Mouse (Mus musculus) cerebral cortex, adult 2 months (tissue): Measurements from ENCODE around the gene Gm20388.

Experiments
- WGBS: fragments of 180-500 bp; shearing (Covaris S2); methylation state at CpG from one replicate; pipeline ENCODE4 v1.1.7; 2018; 5-methylcytosine and 5-hydroxymethylcytosine counted together

Gm20388 gene

GRCm38 (mm10) chr8:121908378-121909147 lies 1997.9 kb downstream of the Gm20388 start:
- WGBS, result 69% methylated on average over 8 of the region's 8 CpGs

DNA sequence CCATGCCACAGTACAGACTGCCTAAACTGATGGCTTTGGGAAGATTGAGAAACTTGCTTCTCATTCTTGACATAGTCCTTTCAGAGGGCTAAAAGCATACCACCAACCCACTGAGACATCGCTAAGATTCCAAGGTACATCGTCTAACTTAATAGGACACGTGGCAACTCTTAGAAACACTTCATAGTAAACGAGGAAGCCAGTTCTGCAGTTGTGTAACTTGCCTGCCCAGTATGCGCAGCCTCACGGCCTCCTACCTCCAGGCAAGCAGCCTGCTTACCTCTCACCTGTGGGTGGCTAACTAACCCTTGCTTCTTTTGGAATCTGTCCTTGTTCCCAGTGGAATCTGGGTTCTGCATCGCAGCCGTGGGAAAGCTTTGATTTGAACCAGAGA lies 1998.5 kb downstream of the Gm20388 start:
- 38% methylated on average over 8 of the region's 8 CpGs for WGBS

GRCm38 (mm10) chr8:121909663-121910062 lies 1999.0 kb downstream of the Gm20388 start:
- WGBS, result 3% methylated on average over 6 of the region's 6 CpGs

DNA sequence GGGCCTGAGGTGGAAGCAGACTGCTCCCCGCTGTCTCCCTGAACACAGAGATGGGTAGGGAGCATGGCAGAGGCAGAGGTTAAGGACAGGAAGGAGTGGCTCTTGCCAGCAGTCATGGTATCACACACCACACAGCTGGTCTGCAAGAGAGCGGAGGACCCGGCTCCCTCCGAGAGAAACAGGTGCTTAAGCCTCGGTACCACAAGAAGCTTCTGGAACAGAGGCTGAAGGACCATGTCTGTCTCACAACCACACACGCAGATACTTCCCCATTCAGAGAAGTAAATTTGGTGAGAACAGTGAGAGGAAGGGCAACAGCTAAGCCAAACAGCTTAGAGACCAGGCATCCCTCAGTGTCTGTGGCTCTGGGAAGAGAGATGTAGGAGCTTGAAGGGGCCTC lies 2000.8 kb downstream of the Gm20388 start:
- WGBS, result 86% methylated on average over 6 of the region's 6 CpGs

DNA sequence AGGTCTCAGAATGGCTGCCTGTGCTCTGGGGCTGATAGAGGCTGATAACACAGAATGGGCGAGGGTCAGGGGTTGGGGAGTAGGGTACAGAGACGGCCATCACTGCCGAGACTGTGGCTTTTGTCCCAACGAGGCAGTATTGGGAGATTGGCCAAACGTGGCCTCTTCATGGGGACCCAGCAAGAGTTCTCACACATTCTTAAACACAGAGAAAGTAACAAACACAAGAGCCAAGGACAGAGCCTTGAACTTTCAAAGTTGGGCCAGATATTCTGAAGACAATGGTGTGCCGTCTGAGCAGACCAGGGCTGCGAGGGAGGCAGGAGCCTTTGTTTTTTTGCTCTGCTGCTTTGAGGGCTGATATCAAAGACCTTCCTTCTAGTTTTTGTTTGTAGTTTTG lies 2001.3 kb downstream of the Gm20388 start:
- 71% methylated on average over 7 of the region's 7 CpGs for whole genome bisulfite sequencing

DNA sequence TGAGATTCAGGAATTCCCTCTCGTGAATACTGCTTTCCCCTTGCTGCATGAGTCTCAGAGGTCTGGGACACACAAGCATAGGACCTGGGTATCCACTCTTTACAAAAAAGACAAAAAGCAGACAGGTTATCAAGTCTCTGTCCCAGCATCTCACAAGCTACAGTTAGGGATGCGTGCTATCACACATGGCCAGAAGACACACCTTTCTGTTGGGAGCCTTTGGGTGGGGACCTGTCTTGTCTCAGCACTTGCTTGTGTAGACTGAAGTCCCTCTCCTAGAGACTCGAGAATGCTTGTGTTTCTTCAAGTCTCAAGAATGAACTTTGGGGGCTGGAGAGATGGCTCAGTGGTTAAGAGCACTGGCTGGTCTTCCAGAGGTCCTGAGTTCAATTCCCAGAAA lies 2002.2 kb downstream of the Gm20388 start:
- WGBS, result 77% methylated on average over 3 of the region's 3 CpGs

- 65% methylated on average over 8 of the region's 8 CpGs for WGBS
Measured at GRCm38 (mm10) chr8:121913378-121913777, 2002.7 kb downstream of the Gm20388 start.

DNA sequence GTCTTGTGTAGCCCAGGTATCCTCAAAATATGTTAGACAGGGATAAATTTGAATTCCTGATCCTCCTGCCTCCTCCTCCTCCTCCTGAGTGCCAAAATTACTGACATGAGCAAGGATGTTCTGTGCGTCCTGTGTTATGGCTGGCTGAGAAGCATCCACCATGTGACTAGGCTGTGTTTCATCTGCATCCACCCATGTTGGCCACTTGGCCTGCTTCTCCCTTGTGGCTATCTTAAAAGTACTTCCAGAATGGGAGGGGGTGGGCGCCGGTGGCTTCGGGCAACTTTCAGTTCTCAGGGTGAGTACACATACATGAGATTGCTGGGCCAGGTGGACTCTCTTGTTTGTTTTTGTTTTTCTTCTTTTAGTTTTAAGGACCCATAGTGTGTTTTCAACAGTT lies 2008.5 kb downstream of the Gm20388 start:
- 68% methylated on average over 4 of the region's 4 CpGs for WGBS

DNA sequence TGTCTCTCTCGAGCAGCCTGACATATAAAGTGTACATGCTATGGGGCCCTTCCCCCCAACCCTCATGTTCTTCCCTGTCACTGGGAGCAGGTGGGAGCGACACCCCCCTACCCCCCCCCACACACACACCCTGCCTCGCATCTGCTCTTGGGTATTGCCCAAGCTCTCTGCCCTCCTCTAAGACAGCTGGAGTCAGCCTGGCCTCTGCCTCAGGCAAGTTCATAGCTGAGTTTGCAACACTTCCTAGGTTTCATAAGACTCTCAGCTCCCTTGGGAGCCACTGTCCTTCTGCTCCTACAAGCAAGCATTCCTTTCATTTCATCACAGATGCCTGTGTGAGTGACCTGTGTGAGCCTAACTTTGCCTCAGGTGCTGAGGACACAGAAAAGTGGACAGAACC lies 2009.1 kb downstream of the Gm20388 start:
- 72% methylated on average over 3 of the region's 3 CpGs for WGBS

DNA sequence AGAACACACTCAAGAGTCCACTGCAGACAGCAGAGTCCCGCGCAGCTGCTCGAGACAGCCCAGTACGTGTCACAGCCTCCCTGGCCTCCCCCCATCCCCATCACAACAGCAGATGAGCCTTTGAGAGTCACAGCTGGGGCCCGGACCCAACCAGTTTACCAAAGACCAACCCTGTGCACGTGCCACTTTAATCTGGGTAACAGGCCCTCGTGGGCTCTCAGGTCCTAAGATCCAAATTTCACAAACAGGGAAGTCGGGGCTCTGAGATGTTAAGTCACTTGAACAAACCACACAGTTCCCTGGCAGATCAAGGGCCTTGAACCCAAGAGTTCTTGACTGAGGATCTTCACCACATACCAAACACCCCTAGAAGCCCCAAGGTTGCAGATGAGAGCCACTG lies 2010.9 kb downstream of the Gm20388 start:
- WGBS, result 75% methylated on average over 8 of the region's 8 CpGs

- 66% methylated on average over 8 of the region's 8 CpGs for WGBS
Measured at GRCm38 (mm10) chr8:121922101-121922500, 2011.5 kb downstream of the Gm20388 start.

DNA sequence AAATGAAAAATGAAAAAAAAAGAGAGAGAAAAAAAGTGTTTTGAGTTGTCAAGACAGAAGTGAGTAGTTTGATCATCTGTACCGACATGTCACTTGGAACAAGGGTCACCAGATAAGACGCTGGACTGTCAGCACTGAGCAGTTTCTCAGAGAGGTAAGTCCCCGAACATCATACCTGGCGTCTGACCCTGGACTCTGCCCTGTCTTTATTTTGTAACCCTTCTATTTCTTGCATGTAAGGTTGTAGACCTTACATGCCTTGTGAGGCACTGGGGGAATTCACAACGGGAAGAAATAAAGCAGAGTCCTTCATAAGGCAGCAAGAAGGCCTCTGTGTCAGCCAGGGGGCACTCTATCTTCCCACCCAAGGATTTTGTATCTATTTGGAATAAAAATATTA lies 2014.0 kb downstream of the Gm20388 start:
- WGBS, result 91% methylated on average over 5 of the region's 5 CpGs

GRCm38 (mm10) chr8:121925624-121926023 lies 2015.0 kb downstream of the Gm20388 start:
- WGBS, result 22% methylated on average over 10 of the region's 10 CpGs

DNA sequence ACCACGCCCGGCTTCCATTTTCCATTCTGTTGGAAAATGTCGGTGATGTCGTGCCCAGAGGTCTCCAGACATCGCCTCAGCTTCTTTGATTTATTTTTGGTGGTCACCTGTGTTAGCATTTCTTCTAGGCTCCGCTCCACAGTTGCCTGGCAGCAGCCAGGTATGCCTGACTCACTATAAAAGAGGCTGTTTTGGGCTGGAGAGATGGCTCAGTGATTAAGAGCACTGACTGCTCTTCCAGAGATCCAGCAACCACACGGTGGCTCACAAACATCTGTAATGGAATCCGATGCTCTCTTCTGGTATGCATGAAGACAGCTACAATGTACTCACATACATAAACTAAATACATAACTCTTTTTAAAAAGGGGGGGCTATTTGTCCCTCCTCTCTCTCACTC lies 2015.6 kb downstream of the Gm20388 start:
- 70% methylated on average over 8 of the region's 8 CpGs for WGBS

GRCm38 (mm10) chr8:121927316-121927715 lies 2016.7 kb downstream of the Gm20388 start:
- WGBS, result 36% methylated on average over 8 of the region's 8 CpGs

GRCm38 (mm10) chr8:121930047-121930446 lies 2019.4 kb downstream of the Gm20388 start:
- 85% methylated on average over 4 of the region's 4 CpGs for WGBS

DNA sequence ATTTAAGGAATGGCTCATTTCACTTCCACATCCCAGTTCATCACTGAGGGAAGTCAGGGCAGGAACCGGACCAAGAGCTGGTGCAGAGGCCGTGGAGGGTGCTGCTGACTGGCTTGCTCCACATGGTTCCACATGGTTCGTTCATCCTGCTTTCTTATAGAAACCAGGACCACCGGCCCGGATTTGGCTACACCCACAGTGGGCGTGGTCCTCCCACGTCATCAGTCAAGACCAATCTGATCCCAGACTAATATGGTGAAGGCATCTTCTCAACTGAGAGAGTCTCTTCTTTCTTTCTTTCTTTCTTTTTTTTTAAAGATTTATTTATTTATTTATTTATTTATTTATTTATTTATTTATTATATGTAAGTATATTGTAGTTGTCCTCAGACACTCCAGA lies 2020.9 kb downstream of the Gm20388 start:
- WGBS, result 69% methylated on average over 7 of the region's 7 CpGs

- 70% methylated on average over 12 of the region's 12 CpGs for WGBS
Measured at GRCm38 (mm10) chr8:121932026-121932667, 2021.5 kb downstream of the Gm20388 start.

DNA sequence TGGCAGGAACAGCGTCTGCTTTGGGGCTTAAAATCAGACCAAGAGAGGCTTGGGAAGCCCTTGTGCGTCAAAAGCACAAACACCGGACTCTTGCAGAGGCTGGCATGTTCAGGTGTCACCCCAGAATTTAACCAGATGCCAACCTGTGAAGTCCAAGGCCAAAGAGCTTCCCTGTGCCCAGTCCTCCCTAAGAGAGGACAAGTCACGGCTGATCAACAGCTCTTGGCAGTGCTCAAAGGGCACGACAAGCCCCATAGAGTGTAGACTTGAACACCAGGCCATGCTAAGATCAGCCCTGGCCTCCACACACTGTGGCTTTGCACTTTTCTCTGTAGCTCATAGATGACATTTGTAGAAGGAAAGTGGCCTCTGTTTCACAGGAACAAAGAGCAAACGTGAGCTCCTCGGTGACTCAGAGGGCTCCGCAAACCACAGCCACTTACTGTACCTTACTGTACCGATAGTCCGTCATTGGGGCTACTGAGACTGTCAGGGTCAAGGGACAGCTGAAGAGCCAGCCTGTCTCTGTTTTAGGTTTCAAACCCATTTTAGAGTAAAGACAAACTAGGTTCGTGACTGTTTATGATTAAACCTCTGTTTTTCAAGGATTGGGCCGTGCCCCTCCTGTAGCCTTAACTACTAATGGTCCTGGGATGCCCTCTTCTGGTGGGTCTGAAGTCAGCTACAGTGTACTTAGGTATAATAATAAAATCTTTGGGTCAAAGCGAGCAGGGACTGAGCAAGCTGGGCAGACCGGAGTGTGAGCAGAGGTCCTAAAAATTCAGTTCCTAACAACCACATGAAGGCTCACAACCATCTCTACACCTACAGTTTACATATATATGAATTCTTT lies 2022.3 kb downstream of the Gm20388 start:
- WGBS, result 83% methylated on average over 14 of the region's 14 CpGs

DNA sequence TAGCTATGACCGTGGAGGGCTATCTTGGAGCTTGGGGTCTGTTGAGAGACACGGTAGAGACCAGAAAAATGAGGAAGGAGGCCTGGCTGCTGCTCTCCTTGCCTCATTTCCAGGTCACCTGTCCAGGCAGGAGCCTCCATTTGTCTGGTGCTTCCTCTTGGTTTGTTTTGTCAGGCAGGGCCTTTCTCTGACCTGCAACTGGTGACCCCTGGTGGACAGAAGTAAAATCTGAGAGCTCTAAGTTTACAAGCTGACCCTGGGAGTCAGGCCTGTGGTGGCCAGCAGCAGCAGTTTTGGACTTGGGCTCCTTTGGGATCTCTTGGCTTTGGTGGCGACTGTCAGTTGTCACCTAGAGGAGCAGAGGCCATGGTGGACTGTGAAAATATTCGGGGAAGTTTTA lies 2023.9 kb downstream of the Gm20388 start:
- 52% methylated on average over 4 of the region's 4 CpGs for WGBS

DNA sequence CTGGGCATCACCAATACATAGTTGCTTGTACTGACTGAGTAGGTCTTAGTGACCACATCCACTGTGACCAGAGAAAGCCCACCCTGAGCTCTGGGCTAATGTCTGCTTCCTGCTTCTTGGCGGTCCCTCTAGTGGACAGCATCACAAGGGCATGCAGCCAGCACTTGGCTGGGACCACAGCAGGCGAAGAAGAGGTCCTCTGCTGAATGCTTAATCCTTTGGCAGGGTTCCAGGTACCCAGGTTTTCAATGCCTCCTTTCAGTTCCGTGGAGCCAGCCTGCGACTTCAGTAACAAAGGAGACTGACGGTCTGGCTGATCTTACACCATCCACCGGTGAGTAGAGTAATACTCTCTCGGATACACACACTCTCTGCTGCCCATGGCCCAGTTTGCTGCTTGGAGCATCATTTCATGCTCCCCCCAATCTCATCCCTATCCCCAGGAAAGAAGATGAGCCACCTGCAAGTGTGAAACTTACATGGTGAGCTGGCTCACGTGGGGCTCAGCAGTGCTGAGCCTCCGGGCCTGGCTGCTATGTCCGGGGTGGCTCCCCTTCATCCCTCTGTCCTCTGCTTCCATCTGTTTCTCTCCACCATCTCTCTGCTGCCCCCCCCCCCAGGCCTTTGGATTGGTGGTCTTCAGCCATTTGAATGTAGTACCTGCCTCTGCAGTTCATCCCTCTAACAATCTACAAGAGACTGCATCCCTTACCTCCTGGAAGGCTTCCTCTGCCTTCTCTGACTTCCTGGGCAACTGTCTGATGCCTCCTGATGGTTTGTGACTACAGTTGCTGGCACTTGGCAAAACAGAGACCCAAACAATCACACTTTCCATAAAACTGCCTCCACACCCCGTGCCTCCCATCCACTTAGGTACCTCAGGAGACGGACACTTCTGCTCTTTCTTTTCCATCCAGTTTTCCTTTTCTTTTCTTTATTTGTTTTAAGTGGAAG lies 2025.0 kb downstream of the Gm20388 start:
- 45% methylated on average over 12 of the region's 12 CpGs for WGBS
